Mouse (Mus musculus): Measurements from ENCODE around the gene Vgf.
A peak's percentile ranks its signal among the peaks of the same experiment; 100 is the strongest.

DNA sequence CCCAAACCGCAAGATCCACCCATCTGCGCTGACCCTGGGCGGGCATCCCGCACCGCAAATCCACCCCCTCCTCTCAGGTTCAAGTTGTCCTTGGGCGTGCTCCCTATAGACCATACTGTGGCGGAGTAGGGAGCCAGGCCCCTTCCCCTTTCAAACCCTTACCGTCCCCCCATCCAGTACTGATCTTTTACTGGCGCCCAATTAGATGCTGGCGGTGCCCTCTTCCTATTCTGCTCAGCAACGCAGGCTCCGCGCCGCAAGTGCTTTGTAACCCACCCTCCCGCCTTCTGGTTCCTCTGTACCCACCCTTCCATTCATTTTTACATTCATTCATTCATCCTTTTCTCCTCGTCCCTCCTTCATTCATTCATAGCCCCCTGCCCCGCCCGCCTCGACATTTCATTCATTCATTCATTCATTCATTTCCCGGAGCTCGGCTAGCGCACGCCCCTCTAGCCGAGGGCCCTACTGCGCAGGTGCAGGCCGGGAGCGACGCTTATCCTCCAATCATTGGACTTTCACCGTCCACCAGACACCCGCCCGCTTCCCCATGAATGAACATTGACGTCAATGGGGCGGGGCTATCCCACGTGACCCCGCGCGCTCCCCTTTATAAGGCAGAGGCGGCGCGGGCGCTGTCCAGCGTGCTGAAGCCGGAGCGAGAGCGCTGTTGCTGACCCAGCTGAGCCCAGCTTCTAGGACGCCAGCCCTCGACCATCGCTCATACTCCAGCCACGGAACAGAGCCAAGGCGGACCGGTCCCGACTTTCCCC, 3.6 kb downstream of the Vgf start:
- TF ChIP-seq POLR2A (IDR thresholded peaks at IDR 0.05; ENCODE audit: low read depth, low read length) (no peak; the same call in 1 of the 2 replicates), ELF1 (IDR thresholded peaks at IDR 0.05; ENCODE audit: low read depth, low read length) (peak; percentile 74)

All from CH12.LX (cell line).